Mouse (Mus musculus) liver, embryonic 14.5 days (tissue): Measurements from ENCODE around the gene Gpi1. TPM values are rescaled to one million over a fixed set of nuclear protein-coding genes. Genes with fewer than 3 reads are reported as not detected.
A peak's percentile ranks its signal among the peaks of the same experiment; 100 is the strongest.

Experiments
- ATAC-seq: fragments of 200-750 bp; cut with Nextera tagmentation; 2 replicates; pipeline ENCODE4 v1.8.0; 2017; ENCODE audit warnings: moderate number of reproducible peaks, mild to moderate bottlenecking, moderate library complexity; ENCODE audit not compliant: insufficient read depth
- DNase-seq, 3 experiments: peaks; one replicate each; pipeline ENCODE4 v3.0.0-alpha.2; 2012 to 2013; ENCODE audit warnings: low read depth in 3 of 3, low spot score in 3 of 3
- H3K27ac ChIP-seq: fragments of 300-500 bp; sonication (generic); 2 replicates; pipeline ENCODE4 v1.5.1; 2014; ENCODE audit warnings: moderate library complexity, mild to moderate bottlenecking, control low read depth, inconsistent platforms
- H3K27me3 ChIP-seq: fragments of 300-500 bp; sonication (generic); 2 replicates; pipeline ENCODE4 v1.6.1; 2014; ENCODE audit warnings: mild to moderate bottlenecking, low read length, moderate library complexity; ENCODE audit not compliant: control insufficient read depth, insufficient read depth
- H3K36me3 ChIP-seq: fragments of 300-500 bp; sonication (generic); replicated peaks from 2 replicates; pipeline ENCODE4 v1.6.1; 2014; ENCODE audit warnings: low read depth; ENCODE audit not compliant: control insufficient read depth, insufficient read depth
- H3K4me1 ChIP-seq, 2 experiments: fragments of 200-500 bp in 1 of 2; fragments of 300-500 bp in 1 of 2; sonication (generic) in 1 of 2; replicated peaks; 2 replicates each; pipeline ENCODE4 v1.6.1; 2012 to 2014; ENCODE audit warnings: antibody characterized with exemption in 1 of 2, inconsistent platforms in 1 of 2, low read length in 1 of 2; ENCODE audit not compliant: control insufficient read depth in 2 of 2, insufficient read depth in 2 of 2
- H3K4me2 ChIP-seq: fragments of 300-500 bp; sonication (generic); 2 replicates; pipeline ENCODE4 v1.6.1; 2014; ENCODE audit warnings: low read depth, mild to moderate bottlenecking, control low read depth, moderate library complexity
- H3K4me3 ChIP-seq, 2 experiments: fragments of 200-500 bp in 1 of 2; fragments of 300-500 bp in 1 of 2; sonication (generic) in 1 of 2; 2 replicates each; pipeline ENCODE4 v1.5.1; 2012 to 2014; ENCODE audit warnings: low read depth in 2 of 2, low read length in 2 of 2, mild to moderate bottlenecking in 2 of 2, control low read depth in 1 of 2, inconsistent platforms in 1 of 2, moderate library complexity in 1 of 2; ENCODE audit not compliant: insufficient read depth in 1 of 2
- H3K9ac ChIP-seq: fragments of 300-500 bp; sonication (generic); replicated peaks from 2 replicates; pipeline ENCODE4 v1.6.1; 2014; ENCODE audit warnings: mild to moderate bottlenecking, control low read depth, moderate library complexity
- H3K9me3 ChIP-seq: fragments of 300-500 bp; sonication (generic); 2 replicates; pipeline ENCODE4 v1.6.1; 2016; ENCODE audit warnings: low read length, mixed read lengths; ENCODE audit not compliant: control insufficient read depth
- CTCF ChIP-seq: IDR thresholded peaks from 2 replicates; pipeline ENCODE4 v1.5.1; 2016; ENCODE audit warnings: antibody characterized with exemption, low read depth, control low read depth
- EP300 ChIP-seq: IDR thresholded peaks from 2 replicates; pipeline ENCODE4 v1.6.1; 2016; ENCODE audit warnings: antibody characterized with exemption, low read depth
- WGBS: fragments of 180-500 bp; shearing (Covaris S2); extraction: QIAGEN DNeasy Blood & Tissue Kit; methylation state at CpG from one replicate; pipeline ENCODE4 v1.1.7; 2014; ENCODE audit not compliant: insufficient replicate concordance; 5-methylcytosine and 5-hydroxymethylcytosine counted together
- polyA plus RNA-seq, 2 experiments: library from polyadenylated mRNA; depleted of rRNA in 1 of 2; stranded (reverse) in 1 of 2; unstranded in 1 of 2; fragments of >200 nt; fragmentation: Nextera tagmentation in 1 of 2; extraction: Ambion mirVana in 1 of 2; gene quantifications; 2 replicates each; pipeline versions ENCODE4 v1.2.1 to v1.2.3; 2012 to 2014

The Gpi1 gene
- polyA plus RNA-seq (2012; rRNA removed) (83.2 and 101 TPM in 2 replicates), polyA plus RNA-seq (2014; fragmentation: Nextera tagmentation; extraction: Ambion mirVana) (107 and 108 TPM in 2 replicates)

DNA sequence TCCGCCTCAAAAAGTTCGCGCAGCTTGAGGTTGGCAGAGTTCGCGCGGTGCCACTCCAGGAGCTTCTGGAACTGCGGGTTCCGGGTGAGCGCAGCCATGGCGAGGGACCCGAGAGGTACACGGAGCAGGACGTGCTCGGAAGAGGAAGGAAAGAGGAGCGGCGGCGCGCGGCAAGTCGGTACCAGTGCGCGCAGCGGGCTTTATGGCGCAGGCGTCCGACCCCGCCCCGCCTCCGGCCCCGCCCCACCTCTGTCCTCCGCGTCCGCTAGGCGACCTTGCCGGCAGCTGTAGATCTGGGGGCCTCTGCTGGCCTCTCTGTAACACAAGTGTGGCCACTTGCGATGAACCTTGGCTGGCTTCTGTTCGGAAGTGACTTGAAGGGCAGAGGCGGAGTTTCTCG, at the start of gene Gpi1:
Gene Gpi1 (minus strand): TSS at position 221 of the 400 bp plus-strand sequence.
- H3K4me1 ChIP-seq = peaks cover 24 to 48% of the 10 kb centered on the region in 2 experiments
- peak within 1 kb of the TSS; percentile 74 for H3K9ac ChIP-seq
- no peaks in the 10 kb centered on the region for H3K27me3 ChIP-seq
- under 1% methylated on average over 36 of the region's 39 CpGs for WGBS
- H3K4me3 ChIP-seq = peak within 1 kb of the TSS; percentile 71
- peak within 1 kb of the TSS; percentile 48 for H3K27ac ChIP-seq
- no peaks in the 10 kb centered on the region for H3K9me3 ChIP-seq
- peak within 1 kb of the TSS; percentile 87 for H3K4me2 ChIP-seq
- TF ChIP-seq CTCF = peak; percentile 70
- TF ChIP-seq EP300 = no peak
- ATAC-seq = peak; percentile 64
- H3K36me3 ChIP-seq = peaks cover 10% of the 10 kb centered on the region
- DNase-seq = peak; percentile 77 to 80 (median 77)

DNA sequence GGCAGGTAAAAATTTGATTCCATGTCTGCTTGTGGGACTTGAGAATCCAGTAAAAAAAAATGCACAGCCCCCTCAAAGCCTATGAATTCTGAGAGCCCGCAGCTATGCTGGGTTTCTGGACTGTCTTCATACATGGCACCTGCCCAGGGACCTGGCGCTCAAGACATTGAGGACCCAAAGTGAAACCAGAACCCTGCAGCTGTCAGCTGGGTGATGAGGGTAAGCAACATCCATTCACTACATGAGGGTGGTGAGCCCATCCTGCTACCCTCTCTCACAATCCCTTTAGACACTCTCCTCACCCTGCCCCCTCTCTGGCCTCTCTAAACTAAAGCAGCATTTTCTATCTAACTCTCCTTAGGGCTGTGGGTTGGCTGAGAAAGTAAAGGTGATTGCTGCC, 47.5 kb upstream of the Gpi1 start:
- WGBS = 84% methylated on average over 2 of the region's 2 CpGs

DNA sequence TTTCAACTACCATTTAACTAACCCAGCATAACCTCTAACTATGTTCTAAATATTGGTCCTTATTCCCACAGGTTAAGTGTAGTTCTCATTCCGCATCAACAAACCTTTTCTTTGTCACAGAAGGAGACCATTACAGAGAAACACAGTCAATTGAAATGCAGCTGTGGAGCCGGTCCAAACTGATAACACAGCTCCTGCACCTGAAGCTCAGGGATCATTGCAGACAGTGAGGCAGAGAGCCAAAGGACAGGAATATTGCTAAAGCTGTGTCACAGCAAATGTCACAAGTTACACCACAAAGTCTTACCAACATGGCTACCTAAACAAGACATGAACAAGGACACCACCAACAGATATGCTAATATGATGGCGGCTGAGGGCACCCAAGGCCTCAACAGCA, 45.9 kb upstream of the Gpi1 start:
- no peak for ATAC-seq
- no peak for DNase-seq
- Histone ChIP-seq H3K27ac (no peak overlapping the region), H3K4me3 (no peak overlapping the region), H3K4me1 (no peaks in the 10 kb centered on the region), H3K9ac (no peak overlapping the region), H3K4me2 (no peak overlapping the region), H3K27me3 (no peaks in the 10 kb centered on the region), H3K36me3 (no peaks in the 10 kb centered on the region), H3K9me3 (no peaks in the 10 kb centered on the region)
- 81% methylated on average over 3 of the region's 3 CpGs for WGBS
- TF ChIP-seq EP300 = no peak
- no peak for TF ChIP-seq CTCF

More for the DNA sequence above, 47.5 kb upstream of the Gpi1 start:
- no peak for TF ChIP-seq EP300
- TF ChIP-seq CTCF = no peak
- H3K4me3 ChIP-seq = no peak overlapping the region
- H3K9me3 ChIP-seq = no peaks in the 10 kb centered on the region
- no peaks in the 10 kb centered on the region for H3K27me3 ChIP-seq
- ATAC-seq (no peak), DNase-seq (no peak)
- H3K4me1 ChIP-seq = no peaks in the 10 kb centered on the region
- no peak overlapping the region for H3K4me2 ChIP-seq
- H3K9ac ChIP-seq = no peak overlapping the region
- H3K36me3 ChIP-seq = no peaks in the 10 kb centered on the region
- H3K27ac ChIP-seq = no peak overlapping the region

DNA sequence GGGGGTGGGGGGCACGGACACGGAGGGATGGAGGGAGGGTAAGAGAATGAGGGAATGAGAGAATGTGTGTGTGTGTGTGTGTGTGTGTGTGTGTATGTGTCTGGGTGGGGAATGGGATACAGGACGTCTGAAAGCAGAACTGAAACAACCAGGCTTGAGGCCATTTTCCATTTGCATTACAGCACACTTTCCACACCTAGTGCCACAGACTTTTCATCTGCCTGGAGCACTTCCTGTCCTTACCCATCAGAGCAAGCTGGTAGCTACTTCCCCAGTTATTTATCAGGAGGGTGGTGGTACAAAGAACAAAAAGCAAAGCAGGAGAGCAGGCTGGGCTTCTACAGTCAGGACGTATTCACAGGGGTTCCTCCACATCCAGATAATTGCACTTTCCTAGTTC, 42.3 kb upstream of the Gpi1 start:
- H3K27me3 ChIP-seq = no peaks in the 10 kb centered on the region
- no peaks in the 10 kb centered on the region for H3K9me3 ChIP-seq
- DNase-seq (no peak), ATAC-seq (no peak)
- no peak overlapping the region for H3K27ac ChIP-seq
- H3K4me2 ChIP-seq = no peak overlapping the region
- no peaks in the 10 kb centered on the region for H3K36me3 ChIP-seq
- no peak overlapping the region for H3K4me3 ChIP-seq
- H3K4me1 ChIP-seq = no peaks in the 10 kb centered on the region
- 56% methylated on average over 4 of the region's 4 CpGs for WGBS
- no peak overlapping the region for H3K9ac ChIP-seq
- no peak for TF ChIP-seq EP300
- no peak for TF ChIP-seq CTCF

DNA sequence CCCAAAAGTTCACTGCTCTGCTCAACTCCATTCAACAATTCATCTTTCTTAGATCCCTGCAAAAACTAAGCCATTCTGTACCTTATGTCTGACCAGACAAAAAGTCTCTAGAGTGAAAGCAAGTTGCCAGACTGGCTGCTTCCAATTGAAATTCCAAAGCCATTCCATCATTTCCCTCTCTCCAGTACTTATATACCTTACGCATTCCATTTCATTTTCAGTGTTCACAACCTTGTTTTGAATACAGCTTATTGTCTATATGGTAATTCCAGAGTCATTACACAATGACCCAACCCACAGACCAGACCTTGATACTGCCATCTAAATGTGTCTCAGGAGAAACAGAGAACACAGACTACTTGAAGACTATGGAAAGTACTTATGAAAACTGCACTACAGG, 38.3 kb upstream of the Gpi1 start:
- no peaks in the 10 kb centered on the region for H3K27me3 ChIP-seq
- peaks cover 3 to 6% of the 10 kb centered on the region in 2 experiments; a peak in 2 of 4 replicates for H3K4me1 ChIP-seq
- ATAC-seq (no peak), DNase-seq (no peak)
- no peaks in the 10 kb centered on the region for H3K9me3 ChIP-seq
- no peak overlapping the region for H3K9ac ChIP-seq
- H3K4me2 ChIP-seq = no peak overlapping the region
- 0 out of 2 replicates have a peak, but pooled peaks cover 2% of the 10 kb centered on the region for H3K36me3 ChIP-seq
- no peak overlapping the region for H3K4me3 ChIP-seq
- H3K27ac ChIP-seq = no peak overlapping the region
- 90% methylated on average over 1 of the region's 1 CpGs for WGBS
- no peak for TF ChIP-seq EP300
